Mouse (Mus musculus) kidney, postnatal 4 days (tissue): ENCODE measurements at regions not wholly inside any gene's neighbourhood (a gene's known extent, or its start where the extent isn't known, plus 50 kb on each side); places are given as distances from the start of the nearest gene placed in this dataset.

Source experiments
- DNase-seq, 2 experiments: peaks; one replicate each; pipeline ENCODE4 v3.0.0; 2021; ENCODE audit warnings: mixed read lengths in 2 of 2

DNA sequence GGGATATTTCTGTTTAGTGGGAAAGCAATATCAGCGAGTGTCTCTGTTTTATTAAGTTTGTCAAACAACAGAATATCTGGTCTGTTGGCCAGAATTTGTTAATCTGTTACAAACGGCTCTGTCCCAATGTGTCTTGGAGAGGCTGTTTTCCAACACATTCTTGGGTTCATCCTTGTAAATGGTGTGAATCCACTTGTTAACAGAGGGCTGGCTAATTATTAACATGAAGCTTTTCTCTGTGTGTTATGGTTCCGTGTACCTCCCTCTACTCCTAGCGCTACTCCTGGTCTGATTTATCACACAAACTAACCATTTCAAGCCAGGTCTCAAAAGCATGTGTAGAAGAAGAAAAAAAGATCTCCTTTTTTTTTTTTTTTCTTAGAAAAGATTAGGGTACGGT, 60.4 kb downstream of the Pou3f3 start:
- DNase-seq, result no peak

DNA sequence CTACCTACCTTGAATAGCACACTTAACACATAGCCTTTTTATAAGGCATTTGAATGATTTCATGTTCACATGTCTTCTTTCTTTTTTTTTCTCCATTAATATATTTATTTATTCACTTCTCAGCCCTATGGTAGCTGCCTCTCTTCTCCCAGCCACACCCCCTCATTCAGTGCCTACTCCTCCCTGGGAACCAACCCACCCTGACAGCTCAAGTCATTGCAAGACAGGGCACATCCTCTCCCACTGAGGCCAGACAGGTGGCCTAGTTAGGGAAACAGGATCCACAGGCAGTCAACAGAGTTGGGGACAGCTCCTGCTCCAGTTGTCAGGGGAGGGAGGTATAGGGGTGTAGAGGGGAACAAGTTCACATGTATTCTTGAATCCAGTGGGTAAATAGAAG, 60.9 kb downstream of the Pou3f3 start:
- no peak for DNase-seq

GRCm38 (mm10) chr1:42763447-42763846, 67.9 kb downstream of the Pou3f3 start:
- no peak for DNase-seq

DNA sequence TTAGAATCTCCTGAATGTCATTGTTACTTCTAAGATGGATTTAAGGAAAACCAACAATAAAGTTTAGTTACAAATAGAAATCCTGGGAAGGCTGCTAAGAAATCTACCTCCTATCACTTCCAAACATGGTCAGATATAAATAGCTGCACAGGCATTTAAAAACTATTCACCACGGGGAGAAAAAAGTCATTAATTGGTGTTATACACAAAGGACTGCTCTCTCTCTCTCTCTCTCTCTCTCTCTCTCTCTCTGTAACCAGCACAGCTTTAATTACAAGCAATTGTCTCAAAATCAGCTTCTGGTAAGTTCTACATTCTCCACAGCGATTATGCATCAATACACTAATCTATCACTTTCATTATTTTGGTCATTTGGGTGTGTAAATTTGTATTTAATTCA, 68.5 kb downstream of the Pou3f3 start:
- DNase-seq, result no peak

DNA sequence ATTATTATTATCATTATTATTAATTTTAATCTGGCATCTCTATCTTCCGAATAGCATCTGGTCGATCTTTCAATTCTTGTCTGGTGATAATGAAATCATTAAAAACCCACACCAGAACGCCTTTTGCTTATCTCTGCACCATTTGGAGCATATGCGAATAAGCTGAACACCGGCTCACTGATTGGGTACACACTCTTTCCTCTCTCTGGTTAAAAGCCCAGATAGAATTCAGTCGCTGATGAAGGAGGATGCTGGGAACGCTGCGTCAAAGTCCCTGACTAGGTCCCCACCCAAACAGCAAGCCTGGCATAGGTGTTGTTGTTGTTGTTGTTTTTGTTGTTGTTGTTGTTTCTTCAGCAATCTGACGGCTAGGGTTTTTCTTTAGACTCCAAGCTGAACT, 74.5 kb downstream of the Pou3f3 start:
- no peak for DNase-seq

GRCm38 (mm10) chr1:42772000-42772399, 76.4 kb downstream of the Pou3f3 start:
- DNase-seq, result peak in 1 of 2 experiments; percentile 28

GRCm38 (mm10) chr1:42773851-42774464, 77.1 kb upstream of the Mrps9 start:
- peak; percentile 47 to 64 for DNase-seq

DNA sequence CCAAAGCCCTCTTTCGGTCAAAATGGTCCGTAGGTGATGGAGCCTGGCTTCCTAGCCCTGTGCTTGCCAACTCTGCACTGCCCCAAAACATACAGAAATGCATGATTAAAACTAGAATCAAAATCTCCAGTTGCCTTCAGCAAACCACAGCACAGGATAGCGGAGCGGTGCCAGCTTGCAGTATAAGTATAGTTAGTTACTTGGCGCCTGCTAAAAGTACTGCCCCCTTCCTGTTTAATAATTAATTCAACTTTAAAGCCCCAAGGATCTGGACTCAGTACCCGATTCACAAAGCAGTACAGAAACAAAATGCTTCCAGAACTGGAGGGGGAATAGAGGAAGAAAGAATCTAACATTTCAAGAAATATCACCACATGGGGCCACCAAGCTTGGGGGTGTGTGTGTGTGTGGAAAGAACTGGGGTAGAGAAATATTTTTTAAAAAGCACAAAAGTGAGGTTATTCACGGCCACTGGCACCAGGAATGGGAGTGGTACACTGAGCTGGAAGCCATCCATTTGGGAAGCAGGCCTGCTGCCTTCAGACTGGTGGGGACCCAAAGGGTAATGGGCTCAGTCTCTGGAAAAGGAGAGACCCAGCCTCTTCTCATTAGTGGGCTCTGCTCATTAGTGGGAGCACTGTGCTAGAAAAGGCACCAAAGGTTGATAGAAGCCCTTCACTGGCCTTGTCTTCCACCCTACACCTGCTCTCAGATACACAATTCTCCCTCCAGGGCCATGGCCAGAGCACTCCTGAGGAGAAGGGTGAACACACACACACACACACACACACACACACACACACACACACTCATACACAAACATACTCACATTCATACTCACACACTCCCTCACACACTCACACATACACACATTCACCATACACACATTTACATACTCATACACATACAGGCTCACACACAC, 75.8 kb upstream of the Mrps9 start:
- DNase-seq, result peak in 1 of 2 experiments; percentile 52

GRCm38 (mm10) chr1:42775893-42776287, 75.1 kb upstream of the Mrps9 start:
- peak in 1 of 2 experiments; percentile 38 for DNase-seq

GRCm38 (mm10) chr1:42777416-42777815, 73.6 kb upstream of the Mrps9 start:
- DNase-seq, result no peak

- peak; percentile 70 to 74 for DNase-seq
Measured at GRCm38 (mm10) chr1:42779761-42780160, 71.3 kb upstream of the Mrps9 start.

- no peak for DNase-seq
Measured at GRCm38 (mm10) chr1:42780266-42780665, 70.8 kb upstream of the Mrps9 start.

GRCm38 (mm10) chr1:42781533-42781932, 69.5 kb upstream of the Mrps9 start:
- no peak for DNase-seq

GRCm38 (mm10) chr1:42783072-42783672, 67.9 kb upstream of the Mrps9 start:
- DNase-seq, result no peak

DNA sequence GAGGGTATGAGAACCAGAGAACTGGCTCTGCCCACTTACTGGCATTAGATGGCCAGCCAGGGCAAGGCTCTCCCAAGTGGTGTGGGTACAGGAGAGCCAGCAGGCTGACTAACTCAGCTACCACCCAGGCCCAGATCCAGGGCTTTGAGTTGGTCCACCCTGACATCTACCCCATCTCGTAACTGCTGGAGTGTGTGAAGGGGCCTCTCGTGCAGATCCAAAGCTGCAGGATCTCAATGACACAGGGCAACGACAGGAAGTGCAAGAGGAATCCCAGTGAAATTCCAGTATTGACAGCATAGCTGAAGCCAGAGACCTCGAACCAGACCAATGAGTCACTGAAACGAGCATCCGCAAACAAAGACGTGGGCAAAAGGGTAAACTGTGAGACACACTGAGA, 63.8 kb upstream of the Mrps9 start:
- no peak for DNase-seq

GRCm38 (mm10) chr1:42788413-42788812, 62.6 kb upstream of the Mrps9 start:
- DNase-seq, result no peak
